Mouse (Mus musculus): ENCODE data around the gene Jpt2. TPM values are rescaled to one million over a fixed set of nuclear protein-coding genes. Genes with fewer than 3 reads are reported as not detected.

The Jpt2 gene
- polyA plus RNA-seq, 1 experiment from 2014 or later = 277 TPM

DNA sequence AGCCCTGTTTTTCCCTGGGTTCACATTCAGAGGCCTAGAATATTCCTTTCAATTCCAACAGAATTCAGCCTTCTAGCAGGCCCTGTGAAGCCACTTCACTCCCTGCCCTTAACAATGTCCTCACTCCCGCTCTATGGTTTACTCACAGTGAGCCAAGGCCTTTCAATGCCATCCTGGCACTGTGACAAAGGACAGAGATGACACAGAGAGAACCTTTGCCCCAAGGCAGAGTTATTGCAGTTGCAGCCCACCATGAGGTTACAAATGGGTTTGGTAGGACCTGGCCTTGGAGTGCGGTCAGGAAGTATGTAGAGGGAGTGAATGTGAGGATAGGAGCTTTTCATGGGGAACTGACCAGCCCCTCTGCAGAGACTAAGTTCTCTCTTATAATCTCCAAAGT lies 52.9 kb downstream of the Jpt2 start:
- H3K9ac ChIP-seq (replicated peaks) = no peak overlapping the region
- no peaks in the 10 kb centered on the region for H3K4me1 ChIP-seq (replicated peaks)
- H3K9me3 ChIP-seq = no peaks in the 10 kb centered on the region
- no peak overlapping the region for H3K4me3 ChIP-seq (replicated peaks)
- WGBS = 96% methylated on average over 2 of the region's 2 CpGs
- peaks cover 100% of the 10 kb centered on the region for H3K36me3 ChIP-seq
- H3K4me2 ChIP-seq = no peak overlapping the region
- no peak overlapping the region for H3K27ac ChIP-seq
- H3K27me3 ChIP-seq = no peaks in the 10 kb centered on the region
- no peak for ATAC-seq (ENCODE audit: insufficient number of reproducible peaks, insufficient read depth, low FRiP score, low TSS enrichment, low read depth)

- H3K36me3 ChIP-seq = peaks cover 100% of the 10 kb centered on the region
- no peak overlapping the region for H3K4me3 ChIP-seq (replicated peaks)
- no peaks in the 10 kb centered on the region for H3K4me1 ChIP-seq (replicated peaks)
- no peaks in the 10 kb centered on the region for H3K27me3 ChIP-seq
- ATAC-seq (ENCODE audit: insufficient number of reproducible peaks, insufficient read depth, low FRiP score, low TSS enrichment, low read depth) = no peak
- H3K9ac ChIP-seq (replicated peaks) = no peak overlapping the region
- no peak overlapping the region for H3K27ac ChIP-seq
- WGBS = 91% methylated on average over 9 of the region's 9 CpGs
- H3K4me2 ChIP-seq = no peak overlapping the region
- no peaks in the 10 kb centered on the region for H3K9me3 ChIP-seq
Observed at GRCm38 (mm10) chr17:24903767-24904166, 56.7 kb downstream of the Jpt2 start.

DNA sequence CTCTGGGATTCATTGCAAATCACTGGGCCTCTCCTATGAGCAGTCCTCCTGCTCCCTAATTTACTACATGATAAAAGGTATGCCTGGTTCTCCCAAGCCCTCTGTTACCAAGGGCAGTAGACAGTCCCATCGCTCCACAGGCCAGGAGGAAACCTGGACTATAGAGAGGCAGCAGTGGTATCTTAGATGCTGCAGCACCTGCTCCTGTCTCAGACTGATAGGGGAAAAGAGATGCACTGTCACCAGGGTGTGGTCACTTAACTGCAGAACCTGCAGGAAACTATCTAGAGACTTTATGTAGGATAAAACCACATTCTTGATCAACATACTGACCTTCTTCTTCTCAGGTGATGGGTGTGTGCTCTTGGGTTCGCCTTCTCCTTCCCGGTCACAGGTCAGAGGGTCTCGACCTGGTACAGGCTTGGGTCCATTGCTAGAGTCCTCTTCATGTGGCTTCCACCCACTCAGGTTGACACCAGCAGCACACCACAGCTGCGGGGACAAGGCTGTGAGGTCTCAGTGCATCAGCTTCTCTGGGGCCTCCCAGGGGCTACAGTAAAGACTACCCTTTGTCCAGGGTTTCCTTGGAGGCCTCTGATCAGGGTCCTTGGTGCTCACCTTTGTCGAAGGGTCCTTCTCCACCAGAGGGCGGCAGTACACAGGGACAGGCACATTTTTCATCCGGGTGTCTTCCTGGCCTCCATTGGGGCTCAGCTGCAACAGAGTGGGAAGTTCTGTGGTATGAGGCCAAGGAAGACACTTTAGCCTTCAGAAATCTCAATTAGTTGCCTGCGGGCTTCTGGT lies 57.6 kb downstream of the Jpt2 start:
- Histone ChIP-seq H3K4me1 (replicated peaks) (0 out of 2 replicates have a peak, but pooled peaks cover 2% of the 10 kb centered on the region), H3K27me3 (no peaks in the 10 kb centered on the region), H3K9ac (replicated peaks) (no peak overlapping the region), H3K36me3 (peaks cover 100% of the 10 kb centered on the region), H3K9me3 (no peaks in the 10 kb centered on the region), H3K4me2 (no peak overlapping the region), H3K27ac (no peak overlapping the region), H3K4me3 (replicated peaks) (no peak overlapping the region)
- WGBS = 74% methylated on average over 9 of the region's 9 CpGs
- no peak for ATAC-seq (ENCODE audit: insufficient number of reproducible peaks, insufficient read depth, low FRiP score, low TSS enrichment, low read depth)

GRCm38 (mm10) chr17:24902124-24902523 lies 58.4 kb downstream of the Jpt2 start:
- no peak overlapping the region for H3K4me2 ChIP-seq
- peaks cover 10% of the 10 kb centered on the region for H3K4me1 ChIP-seq (replicated peaks)
- peaks cover 100% of the 10 kb centered on the region for H3K36me3 ChIP-seq
- no peak for ATAC-seq (ENCODE audit: insufficient number of reproducible peaks, insufficient read depth, low FRiP score, low TSS enrichment, low read depth)
- H3K27me3 ChIP-seq = no peaks in the 10 kb centered on the region
- no peak overlapping the region for H3K27ac ChIP-seq
- H3K4me3 ChIP-seq (replicated peaks) = no peak overlapping the region
- no peak overlapping the region for H3K9ac ChIP-seq (replicated peaks)
- 83% methylated on average over 5 of the region's 5 CpGs for WGBS
- no peaks in the 10 kb centered on the region for H3K9me3 ChIP-seq

DNA sequence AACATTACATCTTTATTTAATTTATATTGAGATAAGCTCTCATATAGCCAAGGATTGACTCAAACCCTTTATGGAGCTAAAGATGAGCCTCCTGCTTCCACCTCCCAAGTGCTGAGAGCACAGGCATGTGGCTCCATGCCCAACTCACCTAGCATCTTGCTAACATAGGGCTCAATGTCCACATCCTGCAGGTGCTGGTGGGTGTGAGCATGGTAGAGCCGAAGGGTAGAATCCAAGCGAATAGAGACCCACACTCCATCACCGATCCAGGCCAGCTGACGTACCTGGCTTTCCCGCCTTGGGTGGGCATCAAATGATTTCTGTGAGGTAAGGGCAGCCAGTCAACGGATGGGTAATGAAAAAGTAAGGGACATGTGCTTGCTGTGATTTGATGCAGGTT lies 60.5 kb downstream of the Jpt2 start:
- ATAC-seq (ENCODE audit: insufficient number of reproducible peaks, insufficient read depth, low FRiP score, low TSS enrichment, low read depth) = no peak
- 96% methylated on average over 6 of the region's 6 CpGs for WGBS
- peaks cover 82% of the 10 kb centered on the region for H3K36me3 ChIP-seq
- no peak overlapping the region for H3K9ac ChIP-seq (replicated peaks)
- no peaks in the 10 kb centered on the region for H3K27me3 ChIP-seq
- H3K4me2 ChIP-seq = no peak overlapping the region
- no peaks in the 10 kb centered on the region for H3K9me3 ChIP-seq
- no peak overlapping the region for H3K27ac ChIP-seq
- H3K4me1 ChIP-seq (replicated peaks) = peaks cover 27% of the 10 kb centered on the region
- H3K4me3 ChIP-seq (replicated peaks) = no peak overlapping the region

DNA sequence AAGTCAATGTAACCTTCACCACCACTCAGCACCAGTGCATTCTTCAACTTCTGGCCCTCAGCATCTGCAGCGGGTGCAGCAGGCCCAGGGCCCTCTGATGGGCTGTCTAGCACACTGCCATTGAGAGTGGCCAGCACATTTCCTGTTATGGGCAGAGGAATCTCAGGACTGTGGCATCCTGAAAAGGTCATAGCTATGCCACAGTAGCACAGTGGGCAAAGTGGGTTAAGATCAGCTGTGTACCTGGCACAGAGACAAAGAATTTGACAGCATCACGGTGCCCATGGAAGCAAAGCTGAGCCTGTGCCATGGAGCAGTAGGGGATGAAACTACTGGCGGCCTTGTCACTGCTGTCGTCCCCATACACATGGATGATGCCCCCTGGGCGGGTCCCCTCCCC lies 61.3 kb downstream of the Jpt2 start:
- Histone ChIP-seq H3K4me3 (replicated peaks) (no peak overlapping the region), H3K27ac (no peak overlapping the region), H3K36me3 (peaks cover 73% of the 10 kb centered on the region)

DNA sequence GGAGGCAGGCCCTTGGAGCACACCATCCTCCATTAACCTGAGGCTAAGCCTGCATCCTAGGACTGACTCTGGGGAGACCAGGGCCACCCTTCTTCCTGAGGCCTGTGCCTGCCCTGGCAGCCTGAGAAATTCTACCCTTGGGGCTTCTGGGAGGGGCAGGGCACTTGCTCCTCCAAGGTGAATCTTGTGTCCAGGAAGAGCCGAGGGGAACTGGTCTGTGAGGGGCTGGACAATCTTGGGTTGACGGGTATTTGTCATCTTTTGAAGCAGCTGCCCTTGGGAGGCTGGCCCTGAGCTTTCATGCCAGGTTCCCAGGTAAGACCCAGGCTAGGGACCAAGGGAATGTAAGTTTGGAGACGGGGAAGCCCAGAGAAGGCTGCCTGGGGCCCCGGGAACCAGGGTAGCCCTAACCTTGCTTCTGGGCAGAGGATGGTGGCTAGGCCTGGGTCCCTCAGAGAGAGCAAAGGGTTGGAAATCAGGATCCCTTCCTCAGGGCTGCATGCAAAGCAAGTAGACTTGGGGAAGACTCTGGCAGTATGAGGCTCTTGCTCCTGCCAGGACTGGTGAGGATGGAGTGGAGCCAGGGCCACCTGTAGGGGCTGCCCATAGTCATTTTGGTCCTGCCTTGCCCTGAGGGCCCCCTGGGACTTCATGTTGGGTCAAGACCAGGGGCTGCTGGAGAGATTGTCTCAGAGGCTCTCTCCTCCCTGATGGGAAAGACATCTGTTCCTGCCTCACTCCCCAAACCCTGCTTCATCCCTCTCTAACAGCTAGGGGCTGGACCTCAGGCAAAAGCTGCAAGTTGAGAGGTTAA lies 62.2 kb downstream of the Jpt2 start:
- H3K36me3 ChIP-seq = peaks cover 69% of the 10 kb centered on the region
- no peak overlapping the region for H3K4me2 ChIP-seq
- H3K27me3 ChIP-seq = no peaks in the 10 kb centered on the region
- no peaks in the 10 kb centered on the region for H3K9me3 ChIP-seq
- no peak overlapping the region; the same call in 1 of the 2 replicates for H3K4me3 ChIP-seq (replicated peaks)
- no peak for ATAC-seq (ENCODE audit: insufficient number of reproducible peaks, insufficient read depth, low FRiP score, low TSS enrichment, low read depth)
- no peak overlapping the region for H3K9ac ChIP-seq (replicated peaks)
- H3K4me1 ChIP-seq (replicated peaks) = peaks cover 40% of the 10 kb centered on the region
- 82% methylated on average over 4 of the region's 4 CpGs for WGBS
- no peak overlapping the region for H3K27ac ChIP-seq

More for the DNA sequence above, 61.3 kb downstream of the Jpt2 start:
- Histone ChIP-seq H3K9me3 (no peaks in the 10 kb centered on the region), H3K9ac (replicated peaks) (no peak overlapping the region), H3K4me1 (replicated peaks) (peaks cover 31% of the 10 kb centered on the region), H3K27me3 (no peaks in the 10 kb centered on the region), H3K4me2 (no peak overlapping the region)
- ATAC-seq (ENCODE audit: insufficient number of reproducible peaks, insufficient read depth, low FRiP score, low TSS enrichment, low read depth) = no peak
- 84% methylated on average over 5 of the region's 5 CpGs for WGBS

DNA sequence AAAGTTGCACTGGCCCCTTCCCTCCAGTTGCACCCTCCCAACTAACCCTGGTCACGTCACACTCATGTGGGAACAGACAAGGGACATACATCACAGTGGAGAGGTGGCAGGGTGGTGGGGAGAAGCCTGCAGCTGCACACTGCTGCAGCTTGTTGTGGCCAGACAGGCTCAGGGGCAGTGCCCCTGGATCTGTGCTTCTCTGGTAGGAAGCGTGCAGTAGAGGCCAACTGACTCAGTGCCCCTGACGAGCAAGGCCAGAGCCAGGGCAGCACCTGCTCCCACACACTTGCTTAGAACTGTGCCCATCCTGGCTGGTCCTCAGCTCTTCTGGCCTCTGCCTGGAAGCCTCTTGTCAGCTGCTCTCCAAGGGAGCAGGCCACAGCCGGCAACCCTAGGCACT lies 62.9 kb downstream of the Jpt2 start:
- peak overlapping the region; percentile 92; the same call in 1 of the 2 replicates for H3K4me3 ChIP-seq (replicated peaks)
- WGBS = 88% methylated on average over 4 of the region's 4 CpGs
- peaks cover 40% of the 10 kb centered on the region for H3K4me1 ChIP-seq (replicated peaks)
- H3K27me3 ChIP-seq = no peaks in the 10 kb centered on the region
- peaks cover 69% of the 10 kb centered on the region for H3K36me3 ChIP-seq
- H3K9ac ChIP-seq (replicated peaks) = 0 out of 2 replicates have a peak overlapping the region, but pooled peaks have one; percentile 74
- ATAC-seq (ENCODE audit: insufficient number of reproducible peaks, insufficient read depth, low FRiP score, low TSS enrichment, low read depth) = no peak
- peak overlapping the region; percentile 92; the same call in 1 of the 2 replicates for H3K4me2 ChIP-seq
- no peaks in the 10 kb centered on the region for H3K9me3 ChIP-seq
- H3K27ac ChIP-seq = no peak overlapping the region

DNA sequence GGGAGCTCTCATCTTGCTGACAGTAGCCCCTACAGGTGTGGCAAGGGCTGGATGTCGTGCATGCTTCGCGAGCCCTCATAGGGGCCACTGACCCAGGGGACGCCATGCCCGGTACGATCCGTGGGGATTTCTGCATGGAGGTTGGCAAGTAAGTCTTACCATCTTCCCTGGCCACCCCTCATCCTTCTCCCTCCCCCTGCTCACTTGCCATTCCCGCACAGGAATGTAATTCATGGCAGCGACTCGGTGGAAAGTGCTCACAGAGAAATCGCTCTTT lies 63.6 kb downstream of the Jpt2 start:
- Histone ChIP-seq H3K4me3 (replicated peaks) (peak overlapping the region; percentile 92), H3K36me3 (peaks cover 69% of the 10 kb centered on the region), H3K9ac (replicated peaks) (peak overlapping the region; percentile 74), H3K9me3 (no peaks in the 10 kb centered on the region), H3K27ac (no peak overlapping the region), H3K4me1 (replicated peaks) (peaks cover 40% of the 10 kb centered on the region), H3K27me3 (no peaks in the 10 kb centered on the region), H3K4me2 (peak overlapping the region; percentile 92)
- 37% methylated on average over 11 of the region's 11 CpGs for WGBS
- ATAC-seq (ENCODE audit: insufficient number of reproducible peaks, insufficient read depth, low FRiP score, low TSS enrichment, low read depth) = no peak

DNA sequence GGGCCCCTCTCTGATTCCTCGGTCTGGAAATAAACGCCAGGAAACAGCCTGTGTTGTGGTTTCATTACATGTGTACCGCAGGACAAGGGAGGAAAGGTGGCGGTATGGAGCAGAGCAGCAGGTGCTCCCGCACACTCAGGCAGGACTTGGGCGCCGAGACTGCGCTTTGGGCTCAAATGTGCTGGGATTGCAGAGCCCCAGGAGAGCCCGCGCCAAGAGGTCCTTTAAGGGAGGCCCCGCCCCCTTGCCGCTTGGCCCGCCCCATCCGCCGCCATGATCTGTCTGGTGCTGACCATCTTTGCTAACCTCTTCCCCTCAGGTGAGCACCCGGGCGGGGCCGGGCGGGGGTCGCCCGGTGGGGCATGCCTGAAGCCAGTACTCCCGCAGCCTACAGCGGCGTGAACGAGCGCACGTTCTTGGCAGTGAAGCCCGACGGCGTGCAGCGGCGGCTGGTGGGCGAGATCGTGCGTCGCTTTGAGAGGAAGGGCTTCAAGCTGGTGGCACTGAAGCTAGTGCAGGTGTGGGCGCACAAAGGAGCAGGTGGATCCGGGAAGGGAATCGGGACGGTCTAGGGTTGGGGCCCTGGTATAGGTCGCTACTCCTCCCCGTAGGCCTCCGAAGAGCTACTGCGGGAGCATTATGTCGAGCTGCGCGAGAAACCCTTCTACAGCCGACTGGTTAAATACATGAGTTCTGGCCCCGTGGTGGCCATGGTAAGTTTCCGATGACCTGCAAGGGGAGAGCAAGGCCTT lies 64.1 kb downstream of the Jpt2 start, which contains the start of gene Nme3:
TSS of gene Nme3 (plus strand) at position 260 of the 752 bp plus-strand sequence.
- 2% methylated on average over 50 of the region's 50 CpGs for WGBS
- peak; percentile 16; the same call in 1 of the 2 replicates for ATAC-seq (ENCODE audit: insufficient number of reproducible peaks, insufficient read depth, low FRiP score, low TSS enrichment, low read depth)
- H3K27me3 ChIP-seq = no peaks in the 10 kb centered on the region
- peak within 1 kb of the TSS; percentile 92 for H3K4me2 ChIP-seq
- peaks cover 40% of the 10 kb centered on the region for H3K4me1 ChIP-seq (replicated peaks)
- H3K4me3 ChIP-seq (replicated peaks) = peak within 1 kb of the TSS; percentile 92
- peak within 1 kb of the TSS; percentile 90 for H3K9ac ChIP-seq (replicated peaks)
- peaks cover 69% of the 10 kb centered on the region for H3K36me3 ChIP-seq
- H3K27ac ChIP-seq = peak within 1 kb of the TSS; percentile 82
- H3K9me3 ChIP-seq = no peaks in the 10 kb centered on the region

Data from limb, embryonic 12.5 days (tissue).